In genomic region chr12:73813016-73813900, GRCm38 (mm10) we compare ENCODE assay signal across 15 mouse cellular contexts.
DNase-seq lines count a peak whose midpoint lies in the region; ATAC-seq and TF ChIP-seq lines count a peak whose summit lies in the region.
"Had no signal": no experiment of that assay in that cellular context is flagged by ENCODE, and none has a peak within 500 bp of the region (broad histone marks: within the 10 kb centered on the region; RNA-seq: fewer than 3 reads in every experiment).

No protein-coding gene starts in this region.

- CTCF ChIA-PET in Patski (lab: Charles Lee), result interaction anchor here (0.9 to 1.2 kb wide), 3 partner anchors 15 to 31 kb away, joined by 3 to 4 read pairs (median 3); no protein-coding TSS in a partner anchor

- H3K9ac ChIP-seq in heart, embryonic 12.5 days, result no peak overlapping the region
- no peak overlapping the region for H3K9ac ChIP-seq in intestine, embryonic 16.5 days (ENCODE audit: low read depth, low read length)
- H3K9ac ChIP-seq: hindbrain, embryonic 13.5 days; lung, embryonic 15.5 days had no signal

- H3K9me3 ChIP-seq in heart, embryonic 12.5 days (replicated peaks), result no peaks in the 10 kb centered on the region
- H3K9me3 ChIP-seq in intestine, embryonic 16.5 days (ENCODE audit: control insufficient read depth, low read length), result no peaks in the 10 kb centered on the region
- H3K9me3 ChIP-seq: forebrain, embryonic 10.5 days; hindbrain, embryonic 13.5 days; lung, embryonic 15.5 days had no signal

- H3K4me1 ChIP-seq in heart, embryonic 12.5 days (replicated peaks), result peaks cover 54% of the 10 kb centered on the region
- H3K4me1 ChIP-seq in intestine, embryonic 16.5 days (ENCODE audit: control insufficient read depth, insufficient read depth, low read length), result peaks cover 20% of the 10 kb centered on the region

- H3K4me2 ChIP-seq in heart, embryonic 12.5 days, result no peak overlapping the region
- H3K4me2 ChIP-seq in intestine, embryonic 16.5 days (ENCODE audit: low read depth, low read length), result no peak overlapping the region
- H3K4me2 ChIP-seq: hindbrain, embryonic 13.5 days; lung, embryonic 15.5 days had no signal

- no peak for DNase-seq in heart, postnatal 25 days (ENCODE audit: low spot score)
- DNase-seq in kidney, postnatal 14 days, result peak; percentile 43
- no peak for DNase-seq in kidney, postnatal 36 days
- peak; percentile 85 for DNase-seq in Patski (ENCODE audit: low read depth, low spot score)
- DNase-seq in adrenal gland, adult 2 months, result no peak
- no peak for DNase-seq in cerebellum, postnatal 14 days
- DNase-seq: adrenal gland, postnatal 25 days; layer of hippocampus, adult 9-11 months; left cerebral cortex, postnatal 4 days; right cerebral cortex, postnatal 4 days had no signal

- WGBS in heart, embryonic 12.5 days, result 59% methylated on average over 11 of the region's 11 CpGs
- WGBS in intestine, embryonic 16.5 days, result 51% methylated on average over 11 of the region's 11 CpGs

- no peak for TF ChIP-seq CTCF in Patski (IDR thresholded peaks at IDR 0.05)

- H3K27me3 ChIP-seq in heart, embryonic 12.5 days (replicated peaks), result no peaks in the 10 kb centered on the region
- no peaks in the 10 kb centered on the region for H3K27me3 ChIP-seq in Patski
- no peaks in the 10 kb centered on the region for H3K27me3 ChIP-seq in intestine, embryonic 16.5 days (replicated peaks; ENCODE audit: control insufficient read depth, insufficient read depth, low read length)
- H3K27me3 ChIP-seq: hindbrain, embryonic 13.5 days; lung, embryonic 15.5 days had no signal

- H3K27ac ChIP-seq in heart, embryonic 12.5 days (ENCODE audit: poor library complexity, severe bottlenecking), result peak overlapping the region; percentile 62
- H3K27ac ChIP-seq in intestine, embryonic 16.5 days (ENCODE audit: low read length), result peak overlapping the region; percentile 48
- H3K27ac ChIP-seq: forebrain, embryonic 10.5 days; hindbrain, embryonic 13.5 days; lung, embryonic 15.5 days had no signal

- H3K4me3 ChIP-seq in heart, embryonic 12.5 days, result no peak overlapping the region
- H3K4me3 ChIP-seq in intestine, embryonic 16.5 days (ENCODE audit: low read length), result no peak overlapping the region
- H3K4me3 ChIP-seq: forebrain, embryonic 10.5 days; hindbrain, embryonic 13.5 days; lung, embryonic 15.5 days had no signal

- ATAC-seq in heart, embryonic 12.5 days (ENCODE audit: insufficient number of reproducible peaks, low FRiP score), result no peak
- peak; percentile 37 for ATAC-seq in Patski
- ATAC-seq in intestine, embryonic 16.5 days, result peak; percentile 59; the same call in 1 of the 2 replicates

- POLR2A ChIA-PET in Patski (lab: Charles Lee), result interaction anchor here (0.6 to 1.2 kb wide), 3 partner anchors 22 to 177 kb away, joined by 3 to 8 read pairs (median 3); no protein-coding TSS in a partner anchor

- intact Hi-C loops in heart, postnatal 25 days (cut with DNase I), result no loop called here

- no peaks in the 10 kb centered on the region for H3K36me3 ChIP-seq in heart, embryonic 12.5 days
- H3K36me3 ChIP-seq in intestine, embryonic 16.5 days (ENCODE audit: control insufficient read depth, insufficient read depth, low read length), result no peaks in the 10 kb centered on the region
- H3K36me3 ChIP-seq: forebrain, embryonic 10.5 days; hindbrain, embryonic 13.5 days; lung, embryonic 15.5 days had no signal

- in situ Hi-C loops in Patski (cut with MboI; ENCODE audit: low pct_unique_long_range_greater_than_20kb), result loop anchor here (5.0 to 10.0 kb wide), 2 partner anchors 89 to 172 kb away; partner anchors contain the start of gene Hif1a

Comparison
In these comparisons a context has a peak if more than half of its experiments do, and no peak if none do; other contexts are left out.
1. DNase-seq: peak in kidney, postnatal 14 days (single experiment) and Patski (single experiment); none in heart, postnatal 25 days (single experiment), kidney, postnatal 36 days (0 of 2), adrenal gland, adult 2 months (single experiment) and cerebellum, postnatal 14 days (0 of 2).